Mouse (Mus musculus) layer of hippocampus, postnatal 14 days (tissue): ENCODE measurements around the gene Pacrg. TPM values are rescaled to one million over a fixed set of nuclear protein-coding genes. Genes with fewer than 3 reads are reported as not detected.
A peak's percentile ranks its signal among the peaks of the same experiment; 100 is the strongest.

Source experiments
- DNase-seq, 2 experiments: peaks; one replicate each; pipeline ENCODE4 v3.0.0; 2021 to 2022; ENCODE audit warnings: low spot score in 2 of 2, mixed read lengths in 1 of 2
- total RNA-seq, 2 experiments: library from RNA; stranded (reverse); gene quantifications; 2 replicates each; pipeline ENCODE4 v1.2.3; 2021

Gene Pacrg
- total RNA-seq, 2 experiments from 2014 or later = 19.4 to 20.8 TPM

- peak; percentile 53 to 85 for DNase-seq
Observed at GRCm38 (mm10) chr17:10744709-10745461, 95.2 kb downstream of the Pacrg start.

GRCm38 (mm10) chr17:10740083-10740482 lies 100.0 kb downstream of the Pacrg start:
- DNase-seq = no peak

- no peak for DNase-seq
Observed at GRCm38 (mm10) chr17:10737966-10738365, 102.1 kb downstream of the Pacrg start.

GRCm38 (mm10) chr17:10734733-10735132 lies 105.4 kb downstream of the Pacrg start:
- no peak for DNase-seq

DNA sequence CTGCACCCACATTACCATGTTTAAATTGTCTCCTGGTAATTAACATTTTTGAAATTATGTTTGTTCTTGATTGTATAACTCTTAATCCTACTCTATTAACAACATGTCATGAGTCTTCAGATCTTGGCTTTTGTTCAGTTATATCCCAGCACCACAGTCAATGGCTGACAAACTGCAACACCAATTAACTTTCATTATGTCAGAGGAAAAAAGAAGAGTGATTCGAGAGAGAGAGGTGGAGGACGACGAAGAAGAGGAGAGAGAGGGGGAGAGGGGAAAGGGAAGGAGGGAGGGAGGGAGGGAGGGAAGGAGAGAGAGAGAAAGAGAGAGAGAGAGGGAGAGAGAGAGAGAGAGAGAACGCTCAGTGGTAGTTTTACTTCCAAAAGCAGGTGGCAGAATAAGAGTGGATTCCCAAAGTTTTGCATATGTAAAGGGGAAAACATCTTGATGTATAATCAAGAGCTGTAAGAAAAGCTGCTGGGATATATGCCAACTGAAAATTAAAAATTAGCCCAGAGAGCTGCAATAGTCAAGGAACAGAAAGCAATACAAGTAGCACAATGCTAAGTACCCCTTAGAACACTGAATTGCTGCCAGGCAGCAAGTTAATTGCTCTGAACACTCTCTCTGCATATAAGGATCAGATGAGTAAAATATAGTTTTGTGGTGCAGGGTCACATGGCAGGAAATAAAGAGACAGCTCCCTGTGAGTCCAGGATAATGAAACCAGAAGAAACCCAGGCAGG lies 107.6 kb downstream of the Pacrg start:
- DNase-seq = no peak

DNA sequence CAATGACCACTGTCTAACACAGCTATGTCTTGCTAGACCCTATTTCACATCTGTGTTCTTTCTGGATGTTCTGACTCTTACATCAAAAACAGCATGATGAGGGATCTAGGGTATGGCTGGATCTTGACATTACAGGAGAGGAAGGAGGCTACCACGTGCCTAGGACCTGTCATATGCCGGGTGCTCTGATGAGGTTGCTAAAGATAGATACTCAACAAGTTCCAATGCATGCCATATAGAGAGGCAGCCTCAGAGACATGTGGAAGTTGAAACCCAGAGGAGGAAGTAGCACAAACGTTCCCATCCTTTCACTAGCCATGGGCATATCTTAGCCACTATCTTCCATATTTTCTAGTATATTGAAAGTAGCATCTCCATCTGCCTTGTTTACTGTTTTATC lies 115.3 kb downstream of the Pacrg start:
- DNase-seq = no peak

DNA sequence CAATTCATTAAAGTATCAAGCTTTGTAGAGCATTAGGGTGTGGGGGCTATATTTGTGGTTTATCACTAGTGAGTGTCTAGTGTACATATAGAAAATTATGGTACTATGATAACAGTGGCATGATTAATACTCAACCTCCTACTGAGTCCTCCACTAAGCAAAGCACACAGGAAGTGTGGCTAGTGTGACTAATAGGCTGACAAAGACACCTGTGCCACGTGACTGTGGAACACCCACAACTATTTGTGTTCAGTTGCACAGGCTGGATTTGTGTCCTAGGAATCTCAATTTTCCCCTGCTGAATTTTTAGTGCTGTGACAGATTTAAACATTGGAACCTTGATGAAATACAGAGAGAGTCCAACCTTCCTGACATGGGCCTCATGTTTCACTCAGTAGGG lies 118.5 kb downstream of the Pacrg start:
- no peak for DNase-seq

DNA sequence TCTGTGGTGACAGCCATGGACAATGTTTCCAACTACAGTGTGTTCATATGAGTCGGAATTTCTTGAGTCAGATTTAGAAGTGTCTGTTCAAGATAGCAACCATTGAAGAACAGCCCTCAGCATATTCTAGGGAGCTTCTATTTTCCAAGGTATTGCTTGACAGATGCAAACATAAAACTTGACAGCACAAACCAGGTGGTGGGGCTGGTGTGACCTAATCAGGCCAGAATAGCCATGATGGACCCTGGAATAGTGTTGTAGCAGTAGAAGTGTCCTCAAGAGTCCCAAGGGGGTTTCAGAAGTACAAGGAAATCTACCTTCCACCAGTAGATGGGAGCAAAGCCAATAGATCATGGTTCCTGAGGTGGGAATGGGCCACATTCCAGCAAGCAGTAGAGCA lies 123.0 kb downstream of the Pacrg start:
- no peak for DNase-seq

DNA sequence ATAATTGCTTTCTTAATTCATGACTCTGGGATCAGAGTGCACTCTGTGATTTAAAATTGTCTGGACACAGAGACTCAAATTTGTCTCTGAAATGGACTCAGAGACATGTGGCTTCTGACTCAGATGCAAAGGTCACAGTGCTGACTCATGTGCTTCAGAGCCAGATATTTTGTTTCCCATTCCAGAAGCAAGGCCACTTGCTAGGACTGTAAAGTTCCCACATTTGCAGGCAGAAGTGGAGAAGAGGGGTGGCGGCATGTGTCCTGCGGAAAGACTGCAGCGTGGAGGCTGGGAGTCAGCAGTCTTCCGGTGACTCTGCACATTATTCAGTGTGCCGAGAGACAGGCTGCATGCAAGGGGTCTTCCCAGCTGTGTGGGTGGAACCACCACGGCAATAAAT lies 137.3 kb downstream of the Pacrg start:
- no peak for DNase-seq

GRCm38 (mm10) chr17:10698041-10698440 lies 142.1 kb downstream of the Pacrg start:
- no peak for DNase-seq

DNA sequence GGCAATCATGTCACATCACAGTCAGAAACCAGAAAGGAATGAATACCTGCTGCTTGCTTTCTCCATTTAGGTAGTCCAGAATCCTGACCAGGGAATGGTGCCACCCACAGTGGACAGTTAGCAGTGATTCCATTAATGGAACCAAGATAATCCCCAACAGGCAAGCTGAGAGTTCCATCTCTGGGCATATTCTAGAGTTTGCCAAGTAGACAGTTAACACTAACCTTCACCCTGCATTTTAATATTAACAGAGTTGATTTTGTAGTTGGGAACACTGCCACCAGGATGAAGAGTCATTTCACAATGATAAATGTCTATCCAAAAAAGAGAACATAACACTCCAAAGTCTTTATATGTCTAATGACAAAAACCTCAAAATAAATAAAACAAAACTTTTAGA lies 144.7 kb downstream of the Pacrg start:
- DNase-seq = no peak

DNA sequence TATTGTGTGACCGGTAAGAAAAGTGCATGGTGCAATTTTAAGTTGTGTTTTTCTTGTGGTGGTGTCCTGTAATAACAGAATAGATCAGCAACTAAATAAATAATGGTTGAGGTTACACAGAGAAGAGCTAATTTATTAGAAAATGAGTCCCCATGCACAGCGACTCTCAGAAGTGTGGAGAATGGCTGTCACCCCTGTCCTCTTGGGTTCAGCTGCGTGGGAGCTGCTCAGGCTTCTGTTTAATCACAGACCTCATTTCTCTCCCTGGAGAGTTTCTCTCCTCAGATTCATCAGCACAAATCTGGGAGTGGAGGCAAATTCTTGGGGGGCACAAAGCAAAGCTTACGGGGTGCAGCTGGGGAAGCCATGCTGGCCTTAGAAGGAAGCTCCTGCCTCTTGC lies 163.0 kb downstream of the Pacrg start:
- no peak for DNase-seq

- DNase-seq = no peak
Observed at GRCm38 (mm10) chr17:10675536-10675935, 164.6 kb downstream of the Pacrg start.

DNA sequence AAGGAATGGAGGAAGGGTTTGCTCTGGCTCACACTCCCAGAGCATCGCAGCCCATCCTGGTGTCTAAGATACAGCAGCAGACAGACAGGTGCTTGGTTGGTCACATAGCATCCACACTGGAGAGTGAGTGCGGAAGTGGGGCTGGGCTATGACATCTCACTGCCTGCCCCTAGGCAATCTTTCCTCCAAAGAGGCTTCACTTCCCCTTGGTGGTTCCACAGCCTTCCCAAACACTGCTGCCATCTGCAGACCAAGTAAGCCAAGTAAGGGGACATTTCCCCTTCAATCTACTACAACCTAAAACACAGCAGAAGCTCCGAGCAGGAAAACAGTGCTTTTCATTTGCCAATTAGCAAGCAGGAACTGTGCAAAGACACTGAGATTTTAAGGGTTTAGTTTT lies 165.1 kb downstream of the Pacrg start:
- peak in 1 of 2 experiments; percentile 29 for DNase-seq

GRCm38 (mm10) chr17:10661294-10661693 lies 178.8 kb downstream of the Pacrg start:
- peak in 1 of 2 experiments; percentile 7 for DNase-seq

GRCm38 (mm10) chr17:10643604-10644003 lies 196.5 kb downstream of the Pacrg start:
- DNase-seq = no peak

DNA sequence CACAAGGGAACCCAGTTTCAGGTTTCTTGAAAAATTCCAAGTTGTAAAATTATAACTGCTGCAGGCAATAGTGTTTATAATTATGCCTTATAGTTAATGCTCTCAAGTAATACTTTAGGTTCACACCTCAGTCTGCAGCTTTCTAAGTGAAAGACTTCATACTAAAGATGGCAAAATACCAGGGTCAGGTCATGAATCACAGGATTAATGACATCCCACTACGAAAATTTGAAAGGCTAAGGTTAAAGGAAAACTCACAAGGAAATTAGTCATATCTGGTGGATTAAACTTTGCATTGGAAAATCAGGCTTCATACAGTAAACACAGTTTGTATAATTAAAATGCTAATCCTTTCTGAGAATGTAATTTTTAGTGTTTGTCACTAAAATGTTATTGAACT lies 200.3 kb downstream of the Pacrg start:
- no peak for DNase-seq

GRCm38 (mm10) chr17:10635955-10636470 lies 204.1 kb downstream of the Pacrg start:
- no peak for DNase-seq

GRCm38 (mm10) chr17:10635470-10635869 lies 204.6 kb downstream of the Pacrg start:
- DNase-seq = no peak

DNA sequence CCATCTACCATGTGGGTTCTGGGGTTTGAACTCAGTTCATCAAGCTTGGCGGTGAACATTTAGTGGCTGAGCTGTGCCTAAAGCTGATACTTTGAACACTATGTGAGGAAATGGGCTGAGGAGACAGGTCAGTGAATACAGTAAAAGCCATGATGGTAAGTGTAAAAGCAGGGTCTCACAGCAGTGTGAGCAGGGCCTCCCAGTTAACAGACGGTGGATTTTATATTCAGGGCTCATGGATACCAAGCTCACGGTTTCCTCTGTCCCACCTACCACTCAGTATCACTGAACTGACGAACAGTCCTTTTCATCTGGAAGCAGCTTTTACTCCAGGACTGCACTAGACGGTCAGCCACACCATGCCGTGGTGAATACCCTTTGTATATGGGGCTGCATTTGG lies 205.1 kb downstream of the Pacrg start:
- no peak for DNase-seq

DNA sequence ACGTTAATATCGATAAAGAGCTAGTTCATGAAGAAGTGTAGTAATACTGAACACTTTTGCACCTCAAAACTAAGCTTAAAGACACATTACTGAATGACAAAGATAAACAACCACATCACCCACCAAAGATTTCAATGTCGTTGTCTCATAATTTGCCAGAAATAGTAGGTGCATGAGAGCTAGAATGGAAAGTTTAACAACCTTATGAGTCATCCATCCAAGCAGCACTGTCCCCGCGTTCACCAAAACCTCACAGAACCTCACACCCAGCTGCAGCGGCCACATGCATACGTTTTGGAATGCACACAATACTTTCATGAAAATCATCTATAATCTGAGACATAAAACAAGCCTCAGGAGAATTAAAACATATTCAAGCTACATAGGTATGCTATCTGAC lies 206.3 kb downstream of the Pacrg start:
- DNase-seq = no peak

DNA sequence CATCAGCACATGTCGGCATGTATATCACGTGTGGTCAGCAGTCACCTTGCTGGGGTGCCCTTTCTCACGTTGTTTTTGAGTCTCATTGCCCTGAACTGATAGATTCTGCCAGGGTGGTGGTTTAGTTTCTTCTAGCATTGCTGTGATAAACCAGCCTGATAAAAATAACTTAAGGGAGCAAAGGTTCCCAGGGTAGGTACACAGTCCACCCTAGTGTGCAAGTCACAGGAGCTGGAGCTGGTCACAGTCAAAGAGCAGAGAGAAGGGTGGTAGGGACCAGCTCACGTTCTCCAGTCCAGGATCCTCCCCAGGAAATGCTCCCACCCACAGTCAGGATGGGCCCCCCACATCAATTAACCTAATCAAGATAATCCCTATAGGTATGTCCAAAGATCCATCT lies 211.9 kb downstream of the Pacrg start:
- no peak for DNase-seq
